Mouse (Mus musculus): ENCODE measurements at regions not wholly inside any gene's neighbourhood (a gene's known extent, or its start where the extent isn't known, plus 50 kb on each side); places are given as distances from the start of the nearest gene placed in this dataset.

DNA sequence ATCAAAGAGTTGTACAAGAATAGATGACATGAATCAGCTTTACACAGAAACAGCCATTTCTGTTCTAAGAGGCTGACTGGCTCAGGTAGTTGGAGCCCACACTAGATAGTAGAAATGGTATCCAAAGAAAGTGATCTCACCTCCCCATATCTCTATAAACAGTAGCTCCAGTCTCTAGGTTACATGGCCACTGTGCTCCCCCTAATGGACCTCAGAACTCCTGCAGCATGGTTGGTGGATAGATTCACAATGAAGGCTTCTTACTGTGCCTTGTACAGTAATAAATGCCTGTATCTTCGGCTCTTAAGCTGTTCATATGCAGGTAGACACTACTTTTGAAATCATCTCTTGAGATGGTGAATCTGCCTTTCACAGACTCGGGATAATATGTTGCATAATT lies 862.5 kb downstream of the Adam6a start:
- no peak for TF ChIP-seq POLR2A (IDR thresholded peaks at IDR 0.05; ENCODE audit: insufficient read depth, low read length)
- no peak for TF ChIP-seq CTCF (IDR thresholded peaks at IDR 0.05; ENCODE audit: low read depth, low read length)
- no peak for TF ChIP-seq EP300 (IDR thresholded peaks at IDR 0.05; ENCODE audit: insufficient read depth, low read depth, low read length)
